ENCODE assay signal across 32 mouse cellular contexts in the genomic region with DNA sequence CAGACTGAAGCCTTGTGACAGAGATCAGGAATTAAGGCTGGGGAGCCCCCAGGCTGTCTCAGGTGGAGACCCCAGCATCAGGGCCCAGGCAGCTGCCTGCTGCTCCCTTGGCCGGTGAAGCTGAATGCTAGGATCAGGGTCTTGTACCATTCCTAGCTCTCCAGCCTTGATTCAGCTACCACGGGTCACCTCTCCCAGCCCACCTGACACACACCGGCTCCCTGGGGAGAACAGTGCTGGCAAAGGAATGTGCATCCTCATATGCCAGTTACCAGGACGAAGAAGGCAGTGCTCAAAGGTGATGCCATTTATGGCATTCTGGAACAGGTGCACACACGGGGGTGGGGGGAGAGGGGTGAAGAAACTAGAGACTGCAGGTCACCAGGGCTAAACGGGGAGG. TPM values are rescaled to one million over a fixed set of nuclear protein-coding genes. Genes with fewer than 3 reads are reported as not detected.
DNase-seq lines count a peak whose midpoint lies in the region; ATAC-seq and TF ChIP-seq lines count a peak whose summit lies in the region.
"Had no signal": no experiment of that assay in that cellular context is flagged by ENCODE, and none has a peak within 500 bp of the region (broad histone marks: within the 10 kb centered on the region; RNA-seq: fewer than 3 reads in every experiment).

No protein-coding gene starts in this region.

- intact Hi-C loops in left cerebral cortex, adult 2 months (cut with DNase I), result no loop called here
- intact Hi-C loops in left cerebral cortex, postnatal 14 days (cut with DNase I), result no loop called here

- peak; percentile 71 for DNase-seq in cerebellum, adult 11-12 months
- no peak for DNase-seq in cerebellum, adult 11 months
- no peak for DNase-seq in left cerebral cortex, adult 2 months (ENCODE audit: extremely low spot score in 1 of 2, low spot score in 2 of 2)
- DNase-seq in left cerebral cortex, postnatal 14 days (ENCODE audit: low spot score in 2 of 2), result no peak
- DNase-seq in cerebellum, adult 9-10 months, result peak; percentile 73
- peak; percentile 53 to 66 for DNase-seq in cerebellum, postnatal 25 days
- DNase-seq in urinary bladder, postnatal 25 days (ENCODE audit: low spot score), result no peak
- DNase-seq: adrenal gland, postnatal 10 days; adrenal gland, postnatal 36 days; forebrain, postnatal 0 days; gastrocnemius, adult 2 months; gastrocnemius, postnatal 14 days; heart, adult 11 months had no signal

- no peak overlapping the region for H3K4me2 ChIP-seq in kidney, embryonic 14.5 days (replicated peaks; ENCODE audit: low read depth, low read length)
- H3K4me2 ChIP-seq: embryonic facial prominence, embryonic 15.5 days; hindbrain, embryonic 12.5 days had no signal

- no peak overlapping the region for H3K9ac ChIP-seq in kidney, embryonic 14.5 days (ENCODE audit: low read depth, low read length)
- H3K9ac ChIP-seq: embryonic facial prominence, embryonic 12.5 days; embryonic facial prominence, embryonic 15.5 days; forebrain, postnatal 0 days; hindbrain, embryonic 12.5 days; hindbrain, embryonic 15.5 days had no signal

- WGBS in kidney, embryonic 14.5 days, result 64% methylated on average over 6 of the region's 6 CpGs

- H3K9me3 ChIP-seq in kidney, embryonic 14.5 days (ENCODE audit: control insufficient read depth, low read length), result no peaks in the 10 kb centered on the region
- H3K9me3 ChIP-seq: embryonic facial prominence, embryonic 12.5 days; embryonic facial prominence, embryonic 15.5 days; hindbrain, embryonic 12.5 days; hindbrain, embryonic 15.5 days had no signal

- TF ChIP-seq CTCF in left cerebral cortex, adult 2 months (IDR thresholded peaks at IDR 0.05), result no peak

- no peak overlapping the region for H3K4me3 ChIP-seq in left cerebral cortex, adult 2 months
- H3K4me3 ChIP-seq in kidney, embryonic 14.5 days (ENCODE audit: low read length), result no peak overlapping the region
- H3K4me3 ChIP-seq: embryonic facial prominence, embryonic 12.5 days; embryonic facial prominence, embryonic 15.5 days; gastrocnemius, adult 2 months; hindbrain, embryonic 12.5 days; hindbrain, embryonic 15.5 days had no signal

- H3K36me3 ChIP-seq in kidney, embryonic 14.5 days (ENCODE audit: control insufficient read depth, insufficient read depth, low read length), result no peaks in the 10 kb centered on the region
- H3K36me3 ChIP-seq: embryonic facial prominence, embryonic 12.5 days; embryonic facial prominence, embryonic 15.5 days; hindbrain, embryonic 12.5 days; hindbrain, embryonic 15.5 days had no signal

- H3K4me1 ChIP-seq in kidney, embryonic 14.5 days (ENCODE audit: control insufficient read depth, insufficient read depth, low read length), result no peaks in the 10 kb centered on the region

- H3K27me3 ChIP-seq in kidney, embryonic 14.5 days (ENCODE audit: control insufficient read depth, insufficient read depth, low read length), result peaks cover 4% of the 10 kb centered on the region
- H3K27me3 ChIP-seq: hindbrain, embryonic 15.5 days had no signal

- ATAC-seq in kidney, embryonic 14.5 days (ENCODE audit: low FRiP score, low TSS enrichment), result no peak
- ATAC-seq: activated CD4-positive, CD25-positive, alpha-beta regulatory T cell, adult 4 months; forebrain, embryonic 14.5 days; forebrain, postnatal 0 days; intestine, postnatal 0 days had no signal

- H3K27ac ChIP-seq in left cerebral cortex, adult 2 months, result peak overlapping the region; percentile 55
- no peak overlapping the region for H3K27ac ChIP-seq in kidney, embryonic 14.5 days (ENCODE audit: low read depth, low read length)
- H3K27ac ChIP-seq: embryonic facial prominence, embryonic 12.5 days; embryonic facial prominence, embryonic 15.5 days; gastrocnemius, adult 2 months; hindbrain, embryonic 12.5 days; hindbrain, embryonic 15.5 days had no signal

RNA-seq across cellular contexts. Expression of gene Sgsm1, which starts 11.8 kb away (rescaled TPM):
- 100 to 1,000 TPM; 175 to 185 TPM for total RNA-seq in left cerebral cortex, adult 2 months (2021)
- 100 to 1,000 TPM; 100 to 110 TPM for total RNA-seq in left cerebral cortex, postnatal 14 days (2021)
- polyA plus RNA-seq in kidney, embryonic 14.5 days (2014; fragmentation: Nextera tagmentation; extraction: Ambion mirVana), result 3.9 and 5.0 TPM in 2 replicates
- polyA plus RNA-seq: activated CD4-positive, CD25-positive, alpha-beta regulatory T cell, adult 4 months had no signal

RNA-seq across cellular contexts. Expression of gene Aym1, which starts 58.3 kb away (rescaled TPM):
- total RNA-seq in left cerebral cortex, adult 2 months (2021), result not detected
- not detected for total RNA-seq in left cerebral cortex, postnatal 14 days (2021)
- not detected in 2 replicates for polyA plus RNA-seq in kidney, embryonic 14.5 days (2014; fragmentation: Nextera tagmentation; extraction: Ambion mirVana)
- total RNA-seq: adrenal gland, postnatal 10 days; adrenal gland, postnatal 36 days; ES-E14; forebrain, postnatal 0 days; gastrocnemius, adult 2 months; gastrocnemius, postnatal 14 days; gastrocnemius, postnatal 4 days; heart, adult 8-10 months; heart, postnatal 25 days; hematopoietic stem cell, adult 5-6 weeks had no signal
- polyA plus RNA-seq: activated CD4-positive, CD25-positive, alpha-beta regulatory T cell, adult 4 months; embryonic facial prominence, embryonic 12.5 days; embryonic facial prominence, embryonic 15.5 days; forebrain, embryonic 11.5 days; forebrain, embryonic 14.5 days; forebrain, postnatal 0 days; frontal cortex, adult 2 months; heart, embryonic 11.5 days; heart, embryonic 14.5 days; heart, postnatal 0 days; hindbrain, embryonic 12.5 days; hindbrain, embryonic 15.5 days; intestine, embryonic 14.5 days; intestine, postnatal 0 days had no signal

Comparison
In these comparisons a context has a peak if more than half of its experiments do, and no peak if none do; other contexts are left out.
1. DNase-seq: peak in cerebellum, adult 11-12 months (single experiment), cerebellum, adult 9-10 months (single experiment) and cerebellum, postnatal 25 days (2 of 2); none in cerebellum, adult 11 months (single experiment), left cerebral cortex, adult 2 months (0 of 2), left cerebral cortex, postnatal 14 days (0 of 2) and urinary bladder, postnatal 25 days (single experiment).